Mouse (Mus musculus): ENCODE measurements at regions not wholly inside any gene's neighbourhood (a gene's known extent, or its start where the extent isn't known, plus 50 kb on each side); places are given as distances from the start of the nearest gene placed in this dataset.

MicroRNAs in the stretch of these regions (microRNA counts, 519-probe panel; counts per million panel counts)
- 5,704 counts per million, percentile 86 among the panel's probes with 10 or more counts for microRNA mmu-miR-100
- 4,475 counts per million, percentile 59 among the panel's probes with 10 or more counts for microRNA mmu-miR-125b-3p

Small RNAs in the stretch of these regions (microRNA-seq; reads per million reads assigned to microRNA genes)
- gene Mir100, result 39,222 reads per million, percentile 99 among the genes with 10 or more reads in this experiment
- 2,404 reads per million, percentile 87 among the genes with 10 or more reads in this experiment for gene Mir125b-1
- 176 reads per million, percentile 64 among the genes with 10 or more reads in this experiment for gene Mirlet7a-2
